Mouse (Mus musculus) cortical plate, adult 2 months (tissue): ENCODE data around the gene Timp3. TPM values are rescaled to one million over a fixed set of nuclear protein-coding genes. Genes with fewer than 3 reads are reported as not detected.

Source experiments
- H3K27ac ChIP-seq: fragments of 200-500 bp; 2 replicates; pipeline ENCODE4 v1.5.1; 2012; ENCODE audit warnings: low read length, control low read depth, inconsistent platforms; ENCODE audit not compliant: insufficient read depth
- H3K4me1 ChIP-seq: fragments of 200-500 bp; 2 replicates; pipeline ENCODE4 v1.6.1; 2011; ENCODE audit warnings: low read length; ENCODE audit not compliant: control insufficient read depth, insufficient read depth
- H3K4me3 ChIP-seq: fragments of 200-500 bp; 2 replicates; pipeline ENCODE4 v1.5.1; 2011; ENCODE audit warnings: mild to moderate bottlenecking, low read length, control low read depth; ENCODE audit not compliant: insufficient read depth
- CTCF ChIP-seq: fragments of 200-500 bp; IDR thresholded peaks from 2 replicates; pipeline ENCODE4 v1.5.1; 2011; ENCODE audit warnings: mild to moderate bottlenecking, control low read depth, low read length; ENCODE audit not compliant: insufficient read depth; ENCODE audit errors: extremely low read depth
- POLR2A ChIP-seq: fragments of 200-500 bp; IDR thresholded peaks from 2 replicates; pipeline ENCODE4 v1.6.1; 2011; ENCODE audit warnings: mild to moderate bottlenecking, low read length, control low read depth; ENCODE audit not compliant: insufficient read depth; ENCODE audit errors: extremely low read depth
- polyA plus RNA-seq: library from polyadenylated mRNA; depleted of rRNA; stranded (reverse); fragments of >200 nt; gene quantifications from 2 replicates; pipeline ENCODE4 v1.2.3, GENCODE M21; 2012

Gene Timp3
- polyA plus RNA-seq, 1 experiment: 55.0 TPM

GRCm38 (mm10) chr10:86296111-86296510 lies 4.1 kb upstream of the Timp3 start:
- Histone ChIP-seq H3K27ac (no peak overlapping the region), H3K4me3 (no peak overlapping the region), H3K4me1 (no peaks in the 10 kb centered on the region)
- TF ChIP-seq POLR2A: no peak
- peak; percentile 94 for TF ChIP-seq CTCF

GRCm38 (mm10) chr10:86297307-86297706 lies 2.9 kb upstream of the Timp3 start:
- Histone ChIP-seq H3K4me1 (no peaks in the 10 kb centered on the region; the same call in 1 of the 2 replicates), H3K4me3 (no peak overlapping the region), H3K27ac (no peak overlapping the region)
- TF ChIP-seq POLR2A: no peak

GRCm38 (mm10) chr10:86298326-86298725 lies 1.8 kb upstream of the Timp3 start:
- Histone ChIP-seq H3K4me3 (no peak overlapping the region), H3K27ac (no peak overlapping the region), H3K4me1 (peaks cover 1% of the 10 kb centered on the region; the same call in 1 of the 2 replicates)
- TF ChIP-seq CTCF (no peak), POLR2A (no peak)

GRCm38 (mm10) chr10:86299795-86300194 lies 377 bp upstream of the Timp3 start:
- TF ChIP-seq CTCF (no peak), POLR2A (no peak)
- Histone ChIP-seq H3K4me3 (peak overlapping the region; percentile 72; the same call in 1 of the 2 replicates), H3K4me1 (peaks cover 1% of the 10 kb centered on the region; the same call in 1 of the 2 replicates), H3K27ac (no peak overlapping the region)

GRCm38 (mm10) chr10:86301117-86301490 lies 932 bp downstream of the Timp3 start:
- Histone ChIP-seq H3K27ac (peak overlapping the region; percentile 82), H3K4me1 (peaks cover 1% of the 10 kb centered on the region; the same call in 1 of the 2 replicates), H3K4me3 (peak overlapping the region; percentile 72)
- no peak for TF ChIP-seq POLR2A
- no peak for TF ChIP-seq CTCF

- peaks cover 1% of the 10 kb centered on the region; the same call in 1 of the 2 replicates for H3K4me1 ChIP-seq
- H3K27ac ChIP-seq: peak overlapping the region; percentile 82
- no peak for TF ChIP-seq POLR2A
- no peak for TF ChIP-seq CTCF
- H3K4me3 ChIP-seq: peak overlapping the region; percentile 72
These were observed 1.6 kb downstream of the Timp3 start for GRCm38 (mm10) chr10:86301593-86302317.

- Histone ChIP-seq H3K4me1 (peaks cover 1% of the 10 kb centered on the region; the same call in 1 of the 2 replicates), H3K4me3 (peak overlapping the region; percentile 72), H3K27ac (no peak overlapping the region)
- no peak for TF ChIP-seq CTCF
- TF ChIP-seq POLR2A: no peak
These were observed 2.1 kb downstream of the Timp3 start for GRCm38 (mm10) chr10:86302318-86302648.

GRCm38 (mm10) chr10:86302761-86303494 lies 2.8 kb downstream of the Timp3 start:
- Histone ChIP-seq H3K27ac (no peak overlapping the region), H3K4me3 (peak overlapping the region; percentile 72), H3K4me1 (peaks cover 1% of the 10 kb centered on the region; the same call in 1 of the 2 replicates)
- TF ChIP-seq CTCF: peak; percentile 71
- no peak for TF ChIP-seq POLR2A

GRCm38 (mm10) chr10:86303495-86303876 lies 3.3 kb downstream of the Timp3 start:
- no peak overlapping the region for H3K27ac ChIP-seq
- TF ChIP-seq POLR2A: no peak
- no peak for TF ChIP-seq CTCF
- H3K4me1 ChIP-seq: peaks cover 1% of the 10 kb centered on the region; the same call in 1 of the 2 replicates
- H3K4me3 ChIP-seq: no peak overlapping the region

GRCm38 (mm10) chr10:86304583-86304982 lies 4.4 kb downstream of the Timp3 start:
- no peak overlapping the region for H3K4me3 ChIP-seq
- peaks cover 1% of the 10 kb centered on the region; the same call in 1 of the 2 replicates for H3K4me1 ChIP-seq
- no peak overlapping the region for H3K27ac ChIP-seq
- no peak for TF ChIP-seq POLR2A
- TF ChIP-seq CTCF: no peak
